Mouse (Mus musculus) skeletal muscle tissue, adult 2 months (tissue): ENCODE results near the gene Wdr11.

Source experiments
- DNase-seq: peaks from one replicate; pipeline ENCODE4 v3.0.0-alpha.2; 2012; ENCODE audit warnings: low read depth, low spot score

Wdr11 gene

DNA sequence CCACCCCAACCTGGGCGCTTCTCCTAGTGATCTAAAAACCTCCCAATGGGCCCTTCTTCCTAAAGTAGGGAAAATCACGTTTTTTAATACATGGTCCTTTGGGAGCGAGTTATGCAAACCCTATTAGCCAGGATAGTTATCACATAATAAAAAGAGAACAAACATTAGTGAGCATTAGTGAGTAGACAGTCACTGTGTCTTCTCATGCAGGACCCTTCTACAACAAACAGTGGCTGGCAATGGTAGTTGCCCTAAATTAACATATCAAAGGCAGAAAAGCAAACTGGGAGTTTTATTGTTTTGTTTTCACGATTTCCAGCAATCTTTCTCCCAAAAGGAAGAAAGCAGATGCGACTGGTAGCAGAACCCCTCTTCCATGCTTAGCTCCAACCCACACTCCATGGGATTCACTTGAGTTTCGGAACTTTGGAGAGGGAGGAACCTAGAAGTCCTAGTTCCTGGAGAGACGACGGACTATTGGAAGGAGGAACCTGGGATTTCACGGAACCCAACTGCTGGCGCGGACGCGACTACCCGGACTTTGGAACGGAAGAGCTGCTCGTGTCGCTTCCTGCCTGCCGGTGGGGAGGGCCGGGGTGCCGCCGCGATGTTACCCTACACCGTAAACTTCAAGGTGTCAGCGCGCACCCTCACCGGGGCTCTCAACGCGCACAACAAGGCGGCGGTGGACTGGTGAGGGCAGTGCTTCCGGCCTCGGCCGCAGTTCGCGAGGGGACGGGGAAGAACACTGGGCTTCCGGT, at the start of gene Wdr11:
Gene Wdr11 (plus strand): TSS at position 493 of the 761 bp plus-strand sequence.
- peak; percentile 76 for DNase-seq

GRCm38 (mm10) chr7:129567541-129567940, 24.1 kb upstream of the Wdr11 start:
- no peak for DNase-seq

GRCm38 (mm10) chr7:129568338-129568737, 23.3 kb upstream of the Wdr11 start:
- no peak for DNase-seq

DNA sequence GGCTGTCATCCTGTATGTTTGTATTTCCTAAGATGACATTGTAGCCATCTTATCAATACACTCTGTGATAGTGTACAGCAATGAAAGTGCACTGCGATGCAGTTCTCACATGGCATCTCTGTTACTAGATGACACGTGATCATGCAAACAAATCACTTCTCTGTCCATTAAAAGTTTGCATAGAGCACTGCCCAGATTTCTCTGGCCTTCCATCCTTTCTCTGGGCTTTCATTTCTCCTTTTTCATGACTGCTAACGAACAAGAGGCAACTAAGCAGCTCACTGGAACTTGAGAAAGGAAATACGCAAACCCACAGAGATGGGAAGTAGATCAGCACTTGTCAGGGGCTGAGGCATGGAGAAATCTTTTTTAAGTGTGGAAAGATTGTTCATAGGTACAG, 17.2 kb upstream of the Wdr11 start:
- DNase-seq, result peak; percentile 23

DNA sequence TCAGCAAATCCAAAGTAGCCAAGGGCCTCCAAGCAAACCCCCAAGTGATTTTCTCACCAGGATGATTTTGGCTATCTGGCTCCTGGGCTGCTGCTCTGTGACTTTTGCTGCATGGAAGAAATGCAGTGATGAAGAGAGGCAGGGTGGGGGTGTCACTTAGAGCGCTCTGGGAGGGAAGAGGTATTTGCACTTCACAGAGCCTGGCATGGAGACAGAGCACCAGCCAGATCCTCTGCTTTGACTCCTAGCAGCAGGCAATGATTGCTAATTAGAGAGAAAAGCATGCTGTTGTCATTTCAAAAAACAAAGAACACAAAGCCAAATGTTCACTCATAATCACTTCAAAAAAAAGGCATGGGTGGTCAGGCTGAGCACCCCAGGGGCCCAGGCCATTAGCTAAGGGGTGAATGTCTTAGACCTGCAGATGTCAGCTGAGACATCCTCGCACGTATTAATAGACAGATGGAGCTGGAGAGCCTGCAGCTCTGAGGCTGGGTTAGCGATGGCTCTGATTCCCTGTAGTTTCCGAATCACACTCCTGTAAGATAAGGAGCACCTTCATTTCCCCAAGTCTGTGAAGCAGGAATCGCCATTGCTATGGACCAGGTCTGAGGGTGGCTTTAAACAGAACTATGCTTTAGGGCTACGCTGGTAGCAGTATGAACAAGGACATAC, 16.4 kb upstream of the Wdr11 start:
- DNase-seq, result no peak

- DNase-seq, result no peak
Observed at GRCm38 (mm10) chr7:129592132-129592745, 576 bp downstream of the Wdr11 start.

GRCm38 (mm10) chr7:129597186-129597585, 5.5 kb downstream of the Wdr11 start:
- DNase-seq, result no peak

- DNase-seq, result no peak
Observed at GRCm38 (mm10) chr7:129606291-129606690, 14.6 kb downstream of the Wdr11 start.

- no peak for DNase-seq
Observed at GRCm38 (mm10) chr7:129621141-129621540, 29.5 kb downstream of the Wdr11 start.

- no peak for DNase-seq
Observed at GRCm38 (mm10) chr7:129630351-129630750, 38.7 kb downstream of the Wdr11 start.

DNA sequence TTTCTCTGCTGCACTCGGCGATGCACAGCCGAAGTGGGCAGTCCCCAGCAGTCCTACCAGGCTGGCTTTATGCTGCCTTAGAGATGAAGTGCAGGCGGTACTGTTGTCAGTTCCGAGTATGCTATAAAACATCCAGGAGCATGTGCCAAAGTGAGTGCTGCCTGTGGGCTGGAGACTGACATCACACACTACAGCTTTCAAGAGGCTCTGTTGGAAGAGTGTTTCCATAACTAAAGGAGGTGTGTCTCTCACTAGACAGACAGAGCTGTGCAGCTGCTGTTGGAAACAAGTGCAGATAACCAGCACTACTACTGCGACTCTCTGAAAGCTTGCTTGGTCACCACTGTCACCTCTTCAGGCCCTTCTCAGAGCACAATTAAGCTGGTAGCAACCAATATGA, 39.8 kb downstream of the Wdr11 start:
- no peak for DNase-seq

- DNase-seq, result no peak
Observed at GRCm38 (mm10) chr7:129635898-129636640, 44.4 kb downstream of the Wdr11 start.

DNA sequence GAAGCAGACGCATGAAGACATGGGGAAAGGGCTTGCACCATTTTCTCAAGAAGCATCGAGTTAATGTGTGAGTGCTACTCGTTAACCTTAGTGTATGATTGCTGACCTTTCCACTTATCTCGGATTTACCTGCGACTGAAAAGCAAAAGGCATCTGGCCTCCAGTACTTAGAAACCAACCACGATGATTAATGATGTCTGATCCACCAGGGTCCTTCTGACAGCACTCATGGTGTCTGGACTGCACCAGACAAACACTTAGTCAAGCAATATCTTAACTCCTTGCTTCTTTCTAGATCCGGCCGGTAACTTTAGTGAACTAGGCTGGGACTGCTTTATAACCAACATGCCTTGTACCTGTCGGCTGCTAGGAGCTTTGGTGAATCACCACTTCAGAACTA, 45.3 kb downstream of the Wdr11 start:
- no peak for DNase-seq

DNA sequence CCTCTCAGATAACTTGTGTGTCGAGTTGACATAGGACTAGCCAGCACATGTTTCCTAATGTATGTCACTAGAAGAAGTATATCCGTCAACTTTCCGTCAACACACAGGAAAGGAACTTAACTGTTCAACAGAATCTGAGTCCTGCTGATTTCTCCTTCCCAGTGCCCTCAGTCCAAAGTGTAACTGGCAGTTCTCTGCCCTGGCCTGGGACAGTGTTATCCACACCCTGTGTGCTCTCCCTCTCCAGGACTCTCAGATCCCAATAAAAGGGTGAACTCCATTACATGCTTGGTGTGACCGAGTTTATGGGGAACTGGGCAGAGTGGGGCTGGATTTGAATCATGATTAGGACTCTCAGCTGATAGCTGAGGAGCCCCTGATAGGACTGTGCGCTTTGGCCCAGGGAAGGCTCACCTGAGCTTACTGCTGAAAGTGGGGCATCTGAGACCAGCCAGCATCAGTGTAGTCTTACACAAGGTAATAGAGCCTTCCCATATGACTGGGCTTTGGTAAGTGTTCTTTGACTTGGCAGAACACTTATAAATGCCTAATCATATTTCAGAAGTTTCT, 46.3 kb downstream of the Wdr11 start:
- DNase-seq, result no peak

DNA sequence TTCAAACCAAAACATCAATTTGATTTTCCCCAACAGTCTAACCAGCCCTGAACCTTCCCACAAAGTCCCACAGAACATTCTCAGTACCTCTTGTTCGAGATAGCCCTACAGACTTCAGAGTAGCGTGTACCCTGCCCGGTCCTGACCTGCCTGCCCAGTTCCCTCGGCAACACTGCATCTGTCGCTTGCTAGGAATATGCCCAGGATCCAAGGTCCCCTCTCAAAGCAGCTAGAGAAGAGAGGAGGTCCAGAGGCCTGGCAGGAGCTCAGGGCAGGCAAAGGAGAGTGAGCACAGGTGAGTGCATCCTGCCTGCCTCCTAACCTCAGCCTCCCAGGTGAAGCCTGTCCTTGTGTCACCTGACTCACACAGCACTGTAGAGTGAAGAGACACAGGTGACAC, 47.3 kb downstream of the Wdr11 start:
- DNase-seq, result no peak

- no peak for DNase-seq
Observed at GRCm38 (mm10) chr7:129639833-129640232, 48.2 kb downstream of the Wdr11 start.

DNA sequence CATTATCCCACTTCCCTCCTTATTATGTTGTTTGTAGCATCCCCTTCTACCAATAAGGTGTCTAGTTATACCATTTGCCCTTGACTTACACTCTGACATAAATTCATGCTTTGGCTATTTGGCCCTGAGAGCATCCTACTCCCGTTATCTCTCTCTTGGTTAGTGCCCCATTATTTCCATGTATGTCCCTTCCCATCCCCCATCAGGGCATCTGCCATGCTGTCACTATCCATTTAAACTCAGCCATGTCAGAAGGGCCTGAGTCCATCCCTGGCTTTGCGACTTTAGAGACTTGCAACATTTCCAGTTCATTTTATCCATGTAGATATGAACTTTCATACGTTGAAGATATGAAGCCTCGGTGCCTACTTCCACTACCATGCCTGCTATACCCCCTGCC, 51.6 kb downstream of the Wdr11 start:
- DNase-seq, result no peak

DNA sequence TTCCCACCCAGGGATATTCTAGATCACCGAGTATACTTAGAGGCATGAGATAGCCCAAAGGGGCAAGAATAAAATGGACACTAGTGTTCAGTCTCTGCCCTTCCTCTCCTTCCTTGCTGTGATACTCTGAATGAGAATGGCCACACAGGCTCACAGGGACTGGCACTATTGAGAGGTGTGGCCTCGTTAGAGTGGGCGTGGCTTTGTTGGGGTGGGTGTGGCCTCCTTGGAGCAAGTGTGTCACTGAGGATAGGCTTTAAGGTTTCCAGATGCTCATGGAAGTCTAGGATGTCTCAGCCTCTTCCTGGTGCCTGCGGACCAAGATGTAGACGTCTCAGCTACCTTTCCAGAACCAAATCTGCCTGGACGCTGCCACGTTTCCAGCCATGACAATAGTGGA, 56.1 kb downstream of the Wdr11 start:
- no peak for DNase-seq

GRCm38 (mm10) chr7:129648938-129649337, 57.3 kb downstream of the Wdr11 start:
- DNase-seq, result peak; percentile 57

DNA sequence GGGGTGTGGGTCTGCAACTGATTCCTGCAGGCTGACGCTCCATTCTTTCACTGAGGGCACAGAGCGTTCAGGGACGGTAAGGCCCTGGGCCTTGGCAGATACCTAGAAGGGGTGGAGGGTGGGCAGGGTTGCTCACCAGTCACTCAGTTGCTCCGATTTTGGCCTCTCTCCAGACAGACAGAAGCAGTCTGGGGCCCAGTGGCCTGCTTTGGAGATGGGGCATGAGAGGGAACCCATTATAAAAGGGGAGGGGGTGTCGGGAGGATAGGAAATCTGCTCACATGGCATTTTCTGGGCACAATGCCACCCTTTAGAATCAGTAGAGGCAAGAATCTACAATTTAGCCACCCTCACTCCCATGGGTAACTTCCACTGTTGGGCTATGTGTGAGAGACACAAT, 59.1 kb downstream of the Wdr11 start:
- no peak for DNase-seq

GRCm38 (mm10) chr7:129651781-129652180, 60.1 kb downstream of the Wdr11 start:
- DNase-seq, result no peak
